Mouse (Mus musculus): ENCODE results near the gene Thap7. TPM values are rescaled to one million over a fixed set of nuclear protein-coding genes. Genes with fewer than 3 reads are reported as not detected.

Gene Thap7
- total RNA-seq (2014; rRNA removed) (15.1 and 18.8 TPM in 2 replicates), polyA plus RNA-seq (2012; rRNA removed) (47.9 and 49.2 TPM in 2 replicates)

DNA sequence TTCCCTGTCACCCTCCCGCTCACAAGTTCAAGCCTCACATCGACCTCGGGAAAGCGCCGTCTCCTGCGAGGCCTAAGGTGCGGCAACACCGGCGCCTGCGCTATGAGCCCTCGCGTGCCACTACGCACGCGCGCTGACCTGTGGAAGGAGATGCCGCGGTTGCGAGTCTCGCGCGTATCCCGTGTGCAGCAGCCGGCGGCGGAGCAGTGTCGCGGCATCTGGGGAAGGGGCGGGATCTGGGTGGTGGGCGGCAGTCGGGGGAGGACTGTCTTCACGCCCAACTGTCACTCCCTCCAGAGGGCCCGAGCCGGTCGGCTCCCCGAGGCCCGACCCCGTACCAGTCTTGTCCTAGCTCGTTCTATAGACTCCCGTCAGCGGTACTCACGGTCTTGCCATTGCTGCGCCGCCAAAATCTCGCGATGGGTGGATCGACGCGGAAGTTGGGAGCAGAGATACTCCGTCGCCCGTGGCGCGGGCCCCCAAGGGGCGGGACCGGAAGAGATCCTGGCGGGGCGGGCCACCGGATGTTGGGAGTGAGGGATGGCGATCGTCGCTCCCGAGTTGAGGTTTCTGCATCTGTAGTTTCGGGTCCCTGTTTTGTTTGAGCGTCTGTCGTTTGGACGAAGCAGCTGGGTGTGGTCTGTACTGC is at the start of gene Thap7:
TSS of gene Thap7 (minus strand) at position 497 of the 649 bp plus-strand sequence.
- Histone ChIP-seq H3K4me3 (ENCODE audit: insufficient read depth, low read depth, low read length) (peak within 1 kb of the TSS; percentile 73), H3K9ac (ENCODE audit: low read depth, low read length) (peak within 1 kb of the TSS; percentile 83), H3K27me3 (ENCODE audit: control insufficient read depth, insufficient read depth, low read length) (no peaks in the 10 kb centered on the region), H3K36me3 (ENCODE audit: control insufficient read depth, insufficient read depth, low read length) (peaks cover 5% of the 10 kb centered on the region; the same call in 1 of the 2 replicates), H3K4me1 (ENCODE audit: control insufficient read depth, insufficient read depth, low read length) (peaks cover 12% of the 10 kb centered on the region), H3K79me2 (ENCODE audit: control insufficient read depth, insufficient read depth, low read length) (peaks cover 3% of the 10 kb centered on the region; the same call in 1 of the 2 replicates), H3K27ac (replicated peaks; ENCODE audit: insufficient read depth, low read depth, low read length) (peak within 1 kb of the TSS; percentile 87)
- WGBS, result under 1% methylated on average over 67 of the region's 67 CpGs
- TF ChIP-seq POLR2A (IDR thresholded peaks at IDR 0.05; ENCODE audit: extremely low read depth, insufficient read depth, low read length) (peak; percentile 74), CTCF (IDR thresholded peaks at IDR 0.05; ENCODE audit: low read depth, low read length) (no peak)
- DNase-seq (ENCODE audit: extremely low read depth, low read depth, low spot score), result peak; percentile 83

DNA sequence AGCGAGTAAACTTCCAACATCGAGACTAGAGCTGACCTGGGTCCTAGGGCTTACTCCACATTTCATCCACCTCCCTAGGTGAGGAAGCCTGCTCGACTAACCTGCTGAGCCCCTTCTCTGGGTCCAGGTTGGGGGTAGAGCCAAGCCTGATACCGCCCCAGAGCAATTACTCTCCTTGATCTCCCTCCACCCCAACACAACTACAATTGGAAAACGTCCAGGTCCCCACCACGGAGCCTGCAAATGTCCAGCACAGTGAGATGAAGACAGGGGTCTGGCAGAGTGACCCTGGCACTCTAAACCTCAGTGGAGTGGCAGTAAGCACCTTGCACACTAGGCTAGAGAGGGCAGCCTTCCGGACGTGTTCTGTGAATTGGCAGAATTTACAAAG is 45.9 kb upstream of the Thap7 start:
- H3K9ac ChIP-seq (ENCODE audit: low read depth, low read length), result no peak overlapping the region

DNA sequence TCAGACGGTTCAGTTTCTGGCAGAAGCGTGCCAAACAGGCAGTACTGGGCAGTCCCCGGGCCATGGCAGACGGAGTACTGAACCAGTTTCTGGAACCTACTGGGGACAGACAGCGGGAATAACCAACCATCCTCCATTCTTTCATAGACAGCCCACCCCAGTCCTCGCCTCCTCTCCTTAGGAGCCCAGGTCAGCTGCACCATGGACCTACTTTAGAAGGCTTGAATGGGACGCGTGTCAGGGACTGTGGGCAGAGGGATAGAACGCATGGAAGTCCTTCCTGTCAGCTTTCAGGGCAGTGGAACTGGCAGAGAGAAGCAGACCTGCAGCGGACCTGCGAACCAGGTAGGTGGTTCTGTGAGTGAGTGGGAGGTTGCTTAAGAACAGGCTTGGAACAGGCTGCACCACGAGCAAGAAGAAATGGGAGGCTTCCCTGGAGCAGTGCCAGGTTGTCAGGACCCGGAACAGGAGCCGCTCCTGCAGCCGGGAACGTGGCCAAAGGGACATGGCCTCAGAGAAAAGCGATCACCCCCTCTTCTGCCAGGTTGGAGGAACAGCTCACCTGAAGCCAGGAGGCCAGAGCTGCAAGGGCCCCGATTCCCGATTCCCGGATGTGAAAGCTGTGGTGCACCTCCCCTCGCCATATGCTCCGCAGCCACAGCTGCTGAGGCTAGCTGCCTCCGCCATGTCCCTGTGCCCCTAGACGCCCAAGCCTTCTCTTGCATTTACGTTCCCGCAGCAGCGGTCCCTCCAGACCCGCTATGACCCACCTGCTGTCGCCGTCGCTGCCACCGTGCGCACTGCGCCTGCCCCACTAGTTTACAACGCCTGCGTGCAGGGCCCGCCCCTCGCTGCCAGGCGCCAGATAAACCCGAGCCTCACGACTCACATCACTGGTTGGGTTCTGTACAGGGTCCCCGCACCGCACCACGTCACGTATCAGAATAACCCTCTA is 45.2 kb upstream of the Thap7 start:
- H3K9ac ChIP-seq (ENCODE audit: low read depth, low read length), result peak overlapping the region; percentile 51
- H3K79me2 ChIP-seq (ENCODE audit: control insufficient read depth, insufficient read depth, low read length), result no peaks in the 10 kb centered on the region
- H3K4me3 ChIP-seq (ENCODE audit: insufficient read depth, low read depth, low read length), result peak overlapping the region; percentile 67
- no peak for TF ChIP-seq CTCF (IDR thresholded peaks at IDR 0.05; ENCODE audit: low read depth, low read length)
- TF ChIP-seq POLR2A (IDR thresholded peaks at IDR 0.05; ENCODE audit: extremely low read depth, insufficient read depth, low read length), result no peak
- H3K36me3 ChIP-seq (ENCODE audit: control insufficient read depth, insufficient read depth, low read length), result no peaks in the 10 kb centered on the region
- peaks cover 3% of the 10 kb centered on the region; the same call in 1 of the 2 replicates for H3K4me1 ChIP-seq (ENCODE audit: control insufficient read depth, insufficient read depth, low read length)
- DNase-seq (ENCODE audit: extremely low read depth, low read depth, low spot score), result peak; percentile 35
- H3K27me3 ChIP-seq (ENCODE audit: control insufficient read depth, insufficient read depth, low read length), result no peaks in the 10 kb centered on the region
- H3K27ac ChIP-seq (replicated peaks; ENCODE audit: insufficient read depth, low read depth, low read length), result no peak overlapping the region
- WGBS, result 14% methylated on average over 45 of the region's 45 CpGs

More for the DNA sequence above, 45.9 kb upstream of the Thap7 start:
- Histone ChIP-seq H3K4me1 (ENCODE audit: control insufficient read depth, insufficient read depth, low read length) (peaks cover 3% of the 10 kb centered on the region; the same call in 1 of the 2 replicates), H3K4me3 (ENCODE audit: insufficient read depth, low read depth, low read length) (peak overlapping the region; percentile 67; the same call in 1 of the 2 replicates), H3K27ac (replicated peaks; ENCODE audit: insufficient read depth, low read depth, low read length) (no peak overlapping the region), H3K27me3 (ENCODE audit: control insufficient read depth, insufficient read depth, low read length) (no peaks in the 10 kb centered on the region), H3K36me3 (ENCODE audit: control insufficient read depth, insufficient read depth, low read length) (no peaks in the 10 kb centered on the region), H3K79me2 (ENCODE audit: control insufficient read depth, insufficient read depth, low read length) (no peaks in the 10 kb centered on the region)
- DNase-seq (ENCODE audit: extremely low read depth, low read depth, low spot score), result no peak
- WGBS, result 30% methylated on average over 8 of the region's 8 CpGs
- TF ChIP-seq CTCF (IDR thresholded peaks at IDR 0.05; ENCODE audit: low read depth, low read length), result no peak
- TF ChIP-seq POLR2A (IDR thresholded peaks at IDR 0.05; ENCODE audit: extremely low read depth, insufficient read depth, low read length), result no peak

- no peak overlapping the region for H3K27ac ChIP-seq (replicated peaks; ENCODE audit: insufficient read depth, low read depth, low read length)
- no peak for TF ChIP-seq POLR2A (IDR thresholded peaks at IDR 0.05; ENCODE audit: extremely low read depth, insufficient read depth, low read length)
- no peak for TF ChIP-seq CTCF (IDR thresholded peaks at IDR 0.05; ENCODE audit: low read depth, low read length)
- no peaks in the 10 kb centered on the region for H3K4me1 ChIP-seq (ENCODE audit: control insufficient read depth, insufficient read depth, low read length)
- H3K27me3 ChIP-seq (ENCODE audit: control insufficient read depth, insufficient read depth, low read length), result no peaks in the 10 kb centered on the region
- H3K9ac ChIP-seq (ENCODE audit: low read depth, low read length), result no peak overlapping the region
- H3K4me3 ChIP-seq (ENCODE audit: insufficient read depth, low read depth, low read length), result no peak overlapping the region
- no peaks in the 10 kb centered on the region for H3K79me2 ChIP-seq (ENCODE audit: control insufficient read depth, insufficient read depth, low read length)
- DNase-seq (ENCODE audit: extremely low read depth, low read depth, low spot score), result no peak
- 41% methylated on average over 4 of the region's 4 CpGs for WGBS
- no peaks in the 10 kb centered on the region for H3K36me3 ChIP-seq (ENCODE audit: control insufficient read depth, insufficient read depth, low read length)
Observed at GRCm38 (mm10) chr16:17566186-17566585, 35.2 kb upstream of the Thap7 start.

DNA sequence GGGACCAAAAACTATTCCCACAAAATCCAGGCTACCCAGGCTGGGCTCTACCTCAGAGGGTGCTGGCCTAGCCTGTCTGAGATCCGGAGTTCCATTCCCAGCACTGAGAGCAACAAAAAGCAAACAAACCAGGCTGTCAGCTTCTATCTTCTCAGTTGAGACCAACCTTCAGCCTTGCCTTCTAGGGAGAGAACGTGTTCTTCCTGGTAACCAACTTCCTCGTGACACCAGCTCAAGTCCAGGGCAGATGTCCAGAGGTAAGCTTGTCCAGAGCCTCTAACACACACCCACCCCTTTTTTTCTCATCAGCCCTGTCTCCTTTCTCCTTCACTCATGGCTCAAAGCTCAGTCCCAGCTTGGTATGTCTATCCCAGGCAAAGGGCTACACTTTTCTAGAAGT is 33.8 kb upstream of the Thap7 start:
- 38% methylated on average over 3 of the region's 3 CpGs for WGBS
- H3K27ac ChIP-seq (replicated peaks; ENCODE audit: insufficient read depth, low read depth, low read length), result no peak overlapping the region
- no peak overlapping the region for H3K9ac ChIP-seq (ENCODE audit: low read depth, low read length)
- no peak overlapping the region for H3K4me3 ChIP-seq (ENCODE audit: insufficient read depth, low read depth, low read length)
- H3K36me3 ChIP-seq (ENCODE audit: control insufficient read depth, insufficient read depth, low read length), result no peaks in the 10 kb centered on the region
- no peaks in the 10 kb centered on the region for H3K4me1 ChIP-seq (ENCODE audit: control insufficient read depth, insufficient read depth, low read length)
- H3K27me3 ChIP-seq (ENCODE audit: control insufficient read depth, insufficient read depth, low read length), result no peaks in the 10 kb centered on the region
- no peak for DNase-seq (ENCODE audit: extremely low read depth, low read depth, low spot score)
- H3K79me2 ChIP-seq (ENCODE audit: control insufficient read depth, insufficient read depth, low read length), result no peaks in the 10 kb centered on the region
- TF ChIP-seq POLR2A (IDR thresholded peaks at IDR 0.05; ENCODE audit: extremely low read depth, insufficient read depth, low read length) (no peak), CTCF (IDR thresholded peaks at IDR 0.05; ENCODE audit: low read depth, low read length) (no peak)
